Mouse (Mus musculus): ENCODE data around the gene Nbr1. TPM values are rescaled to one million over a fixed set of nuclear protein-coding genes. Genes with fewer than 3 reads are reported as not detected.
"Not testable (repeated sequence)": the region's sequence is repeated elsewhere in the genome, so short reads cannot be mapped to it uniquely, and the experiment has no call there.

The Nbr1 gene
- polyA plus RNA-seq, 1 experiment from 2014 or later = 50.9 TPM

DNA sequence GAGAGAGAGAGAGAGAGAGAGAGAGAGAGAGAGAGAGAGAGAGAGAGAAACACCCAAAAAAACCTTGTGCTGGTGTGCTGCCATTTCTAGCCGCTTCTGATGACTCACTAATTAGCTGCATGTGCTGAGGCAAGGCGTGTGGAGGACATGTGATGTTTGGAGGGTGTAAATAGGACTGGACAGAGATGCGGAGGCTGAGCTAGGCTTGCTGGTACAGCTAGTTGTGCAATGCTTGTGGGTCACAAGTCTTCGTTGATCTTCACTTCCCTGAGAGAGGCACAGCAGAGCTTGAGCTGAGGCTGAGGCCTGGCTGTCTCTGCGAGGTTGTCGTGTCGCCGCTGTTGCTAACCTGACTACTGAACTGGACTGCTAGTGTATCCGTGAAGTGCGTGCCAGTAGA lies 35.7 kb downstream of the Nbr1 start:
- H3K4me1 ChIP-seq (replicated peaks; ENCODE audit: control insufficient read depth, insufficient read depth, low read length) = no peaks in the 10 kb centered on the region
- H3K27ac ChIP-seq (ENCODE audit: low read depth) = no peak overlapping the region
- DNase-seq (ENCODE audit: low spot score) (no peak), ATAC-seq (replicated peaks; ENCODE audit: low FRiP score, low TSS enrichment, low read depth) (no peak)
- no peak overlapping the region for H3K9ac ChIP-seq (ENCODE audit: low read length)
- H3K4me3 ChIP-seq (ENCODE audit: low read depth, low read length) = no peak overlapping the region
- no peaks in the 10 kb centered on the region for H3K9me3 ChIP-seq (ENCODE audit: control insufficient read depth, low read length)
- H3K4me2 ChIP-seq (ENCODE audit: low read length) = no peak overlapping the region
- no peaks in the 10 kb centered on the region for H3K27me3 ChIP-seq (replicated peaks; ENCODE audit: control insufficient read depth, insufficient read depth, low read length)
- no peaks in the 10 kb centered on the region for H3K36me3 ChIP-seq (ENCODE audit: control insufficient read depth, insufficient read depth, low read length)
- WGBS = 91% methylated on average over 10 of the region's 10 CpGs

DNA sequence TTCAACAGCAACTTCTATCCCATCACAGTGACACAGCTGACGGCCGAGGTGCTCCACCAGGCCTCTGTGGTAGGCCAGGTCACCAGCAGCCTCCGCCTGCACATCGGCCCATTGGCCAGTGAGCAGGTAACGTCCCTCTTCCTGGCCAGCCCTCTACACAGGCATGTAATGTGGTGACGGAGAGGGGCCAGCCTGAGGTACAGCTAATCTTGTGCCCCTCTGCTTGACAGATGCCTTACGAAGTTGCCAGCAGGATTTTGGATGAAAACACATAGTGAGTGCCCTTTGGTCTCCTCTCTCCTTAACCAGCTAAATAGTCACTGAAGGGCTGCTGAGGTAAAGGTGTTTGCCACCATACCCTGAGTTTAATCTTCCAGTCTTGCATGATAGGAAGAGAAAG lies 36.9 kb downstream of the Nbr1 start:
- DNase-seq (ENCODE audit: low spot score) (no peak), ATAC-seq (replicated peaks; ENCODE audit: low FRiP score, low TSS enrichment, low read depth) (no peak; the same call in 1 of the 2 replicates)
- Histone ChIP-seq H3K4me2 (ENCODE audit: low read length) (no peak overlapping the region), H3K9me3 (ENCODE audit: control insufficient read depth, low read length) (no peaks in the 10 kb centered on the region), H3K27me3 (replicated peaks; ENCODE audit: control insufficient read depth, insufficient read depth, low read length) (no peaks in the 10 kb centered on the region), H3K4me3 (ENCODE audit: low read depth, low read length) (no peak overlapping the region), H3K9ac (ENCODE audit: low read length) (no peak overlapping the region), H3K27ac (ENCODE audit: low read depth) (no peak overlapping the region), H3K36me3 (ENCODE audit: control insufficient read depth, insufficient read depth, low read length) (no peaks in the 10 kb centered on the region), H3K4me1 (replicated peaks; ENCODE audit: control insufficient read depth, insufficient read depth, low read length) (no peaks in the 10 kb centered on the region)
- 91% methylated on average over 7 of the region's 7 CpGs for WGBS

DNA sequence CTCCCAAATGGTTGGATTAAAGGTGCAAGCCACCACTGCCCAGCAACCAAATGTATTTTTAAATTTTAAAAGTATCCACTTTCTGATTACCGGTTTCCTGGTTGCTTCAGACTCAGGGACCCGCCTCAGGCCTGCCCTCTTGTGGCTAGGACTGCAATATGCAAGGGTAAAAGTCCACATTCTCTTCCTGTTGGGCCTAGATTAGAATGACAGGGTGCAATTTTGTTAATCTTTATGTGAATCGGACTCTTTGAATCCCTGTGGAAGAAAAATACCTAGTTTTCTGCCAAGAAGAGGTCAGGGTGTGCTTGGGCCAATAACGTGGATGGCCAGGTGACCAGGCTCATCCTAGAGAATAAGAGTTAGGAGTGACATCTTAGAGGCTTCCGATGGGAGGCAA lies 37.5 kb downstream of the Nbr1 start:
- no peak overlapping the region for H3K27ac ChIP-seq (ENCODE audit: low read depth)
- ATAC-seq (replicated peaks; ENCODE audit: low FRiP score, low TSS enrichment, low read depth) (no peak), DNase-seq (ENCODE audit: low spot score) (peak; percentile 80)
- H3K4me3 ChIP-seq (ENCODE audit: low read depth, low read length) = no peak overlapping the region
- H3K9me3 ChIP-seq (ENCODE audit: control insufficient read depth, low read length) = no peaks in the 10 kb centered on the region
- no peak overlapping the region for H3K4me2 ChIP-seq (ENCODE audit: low read length)
- H3K27me3 ChIP-seq (replicated peaks; ENCODE audit: control insufficient read depth, insufficient read depth, low read length) = no peaks in the 10 kb centered on the region
- 24% methylated on average over 5 of the region's 5 CpGs for WGBS
- no peaks in the 10 kb centered on the region for H3K4me1 ChIP-seq (replicated peaks; ENCODE audit: control insufficient read depth, insufficient read depth, low read length)
- no peak overlapping the region for H3K9ac ChIP-seq (ENCODE audit: low read length)
- H3K36me3 ChIP-seq (ENCODE audit: control insufficient read depth, insufficient read depth, low read length) = no peaks in the 10 kb centered on the region

DNA sequence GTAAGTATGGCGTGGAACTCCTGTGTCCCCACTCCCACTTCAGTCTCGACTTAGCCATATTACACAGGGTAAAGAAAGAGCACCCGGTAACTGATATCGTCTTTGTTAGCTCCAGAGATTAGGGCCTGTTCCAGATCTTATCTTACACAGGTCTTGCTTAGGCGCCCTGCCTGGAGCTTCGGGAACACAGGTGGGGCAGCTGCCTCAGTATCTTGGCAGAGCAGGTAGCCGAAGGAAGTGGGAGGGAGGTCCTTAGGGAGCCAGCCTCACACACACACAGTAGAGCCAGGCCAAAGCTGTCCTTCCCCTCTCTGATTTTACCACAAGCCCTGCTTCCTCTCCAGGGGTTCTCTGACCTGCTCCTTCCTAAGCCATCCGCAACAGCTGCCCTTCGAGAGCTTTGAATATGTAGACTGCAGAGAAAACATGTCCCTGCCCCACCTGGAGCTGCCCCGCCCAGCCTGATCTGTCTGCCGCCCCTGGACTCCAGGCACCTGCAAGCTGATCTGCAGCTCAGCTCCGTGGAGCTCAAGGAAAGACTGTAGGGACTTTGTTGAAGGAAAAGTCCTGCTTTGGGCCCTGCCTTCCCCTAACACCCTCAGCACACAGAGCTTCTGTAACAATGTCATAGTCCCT lies 38.2 kb downstream of the Nbr1 start:
- ATAC-seq (replicated peaks; ENCODE audit: low FRiP score, low TSS enrichment, low read depth) = no peak

DNA sequence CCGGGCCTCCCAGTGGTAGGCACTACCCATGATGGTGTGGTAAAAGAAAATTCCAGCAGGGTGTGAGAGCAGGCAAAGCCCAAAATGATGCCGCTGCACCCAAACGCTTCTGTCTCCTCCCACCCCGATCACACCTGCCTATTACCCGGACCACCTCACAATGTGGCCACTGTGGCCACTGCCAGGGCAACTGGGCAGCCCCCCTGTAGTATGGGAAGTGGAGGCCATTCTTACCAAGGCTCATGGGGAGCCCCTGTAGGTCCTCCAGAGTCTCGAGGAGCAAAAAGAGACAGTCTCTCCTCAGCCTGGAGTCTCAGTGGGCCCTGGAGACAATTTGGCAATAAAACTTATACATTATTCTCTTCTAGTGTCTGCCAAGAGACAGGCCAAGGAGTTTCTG lies 47.2 kb downstream of the Nbr1 start, which contains the start of gene Gm11634:
Gene Gm11634 (minus strand): TSS at position 101 of the 400 bp plus-strand sequence.
- 74% methylated on average over 6 of the region's 6 CpGs for WGBS
- no peaks in the 10 kb centered on the region for H3K4me1 ChIP-seq (replicated peaks; ENCODE audit: control insufficient read depth, insufficient read depth, low read length)

More for the DNA sequence above, 38.2 kb downstream of the Nbr1 start:
- H3K4me2 ChIP-seq (ENCODE audit: low read length) = no peak overlapping the region
- H3K4me3 ChIP-seq (ENCODE audit: low read depth, low read length) = no peak overlapping the region
- 65% methylated on average over 12 of the region's 12 CpGs for WGBS
- H3K27ac ChIP-seq (ENCODE audit: low read depth) = no peak overlapping the region
- DNase-seq (ENCODE audit: low spot score) = no peak
- H3K36me3 ChIP-seq (ENCODE audit: control insufficient read depth, insufficient read depth, low read length) = no peaks in the 10 kb centered on the region
- H3K9ac ChIP-seq (ENCODE audit: low read length) = no peak overlapping the region
- H3K4me1 ChIP-seq (replicated peaks; ENCODE audit: control insufficient read depth, insufficient read depth, low read length) = no peaks in the 10 kb centered on the region
- no peaks in the 10 kb centered on the region for H3K27me3 ChIP-seq (replicated peaks; ENCODE audit: control insufficient read depth, insufficient read depth, low read length)
- H3K9me3 ChIP-seq (ENCODE audit: control insufficient read depth, low read length) = no peaks in the 10 kb centered on the region

DNA sequence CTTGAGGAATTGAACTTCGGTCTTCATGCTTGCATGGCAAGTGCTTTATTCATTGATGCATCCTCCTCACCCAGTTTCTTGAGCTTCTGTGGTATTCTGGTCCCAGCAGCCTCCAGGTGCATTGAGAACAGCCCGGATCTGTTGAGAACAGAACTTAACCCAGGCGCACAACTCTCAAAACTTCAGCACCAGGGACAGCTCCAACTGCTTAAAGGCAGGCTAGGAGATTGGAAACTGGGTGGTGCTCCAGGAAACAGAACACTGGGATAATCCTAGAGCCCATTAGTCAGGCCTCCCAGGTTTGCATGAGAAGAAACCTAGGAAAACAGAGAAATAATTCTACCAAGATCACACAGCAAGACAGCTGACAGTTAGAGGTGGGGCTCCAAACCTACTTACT lies 50.5 kb downstream of the Nbr1 start:
- peak; percentile 91 for DNase-seq (ENCODE audit: low spot score)
- Histone ChIP-seq H3K9me3 (ENCODE audit: control insufficient read depth, low read length) (no peaks in the 10 kb centered on the region), H3K4me3 (ENCODE audit: low read depth, low read length) (no peak overlapping the region), H3K9ac (ENCODE audit: low read length) (no peak overlapping the region), H3K4me2 (ENCODE audit: low read length) (no peak overlapping the region), H3K36me3 (ENCODE audit: control insufficient read depth, insufficient read depth, low read length) (no peaks in the 10 kb centered on the region), H3K4me1 (replicated peaks; ENCODE audit: control insufficient read depth, insufficient read depth, low read length) (no peaks in the 10 kb centered on the region), H3K27ac (ENCODE audit: low read depth) (no peak overlapping the region), H3K27me3 (replicated peaks; ENCODE audit: control insufficient read depth, insufficient read depth, low read length) (no peaks in the 10 kb centered on the region)
- 4% methylated on average over 3 of the region's 3 CpGs for WGBS
- ATAC-seq (replicated peaks; ENCODE audit: low FRiP score, low TSS enrichment, low read depth) = no peak

More for the DNA sequence above, 47.2 kb downstream of the Nbr1 start, which contains the start of gene Gm11634:
- no peak for ATAC-seq (replicated peaks; ENCODE audit: low FRiP score, low TSS enrichment, low read depth)
- Histone ChIP-seq H3K9me3 (ENCODE audit: control insufficient read depth, low read length) (no peaks in the 10 kb centered on the region), H3K27ac (ENCODE audit: low read depth) (no peak within 1 kb of the TSS), H3K9ac (ENCODE audit: low read length) (no peak within 1 kb of the TSS), H3K27me3 (replicated peaks; ENCODE audit: control insufficient read depth, insufficient read depth, low read length) (no peaks in the 10 kb centered on the region), H3K4me2 (ENCODE audit: low read length) (no peak within 1 kb of the TSS), H3K4me3 (ENCODE audit: low read depth, low read length) (no peak within 1 kb of the TSS), H3K36me3 (ENCODE audit: control insufficient read depth, insufficient read depth, low read length) (no peaks in the 10 kb centered on the region)
- DNase-seq (ENCODE audit: low spot score) = no peak

DNA sequence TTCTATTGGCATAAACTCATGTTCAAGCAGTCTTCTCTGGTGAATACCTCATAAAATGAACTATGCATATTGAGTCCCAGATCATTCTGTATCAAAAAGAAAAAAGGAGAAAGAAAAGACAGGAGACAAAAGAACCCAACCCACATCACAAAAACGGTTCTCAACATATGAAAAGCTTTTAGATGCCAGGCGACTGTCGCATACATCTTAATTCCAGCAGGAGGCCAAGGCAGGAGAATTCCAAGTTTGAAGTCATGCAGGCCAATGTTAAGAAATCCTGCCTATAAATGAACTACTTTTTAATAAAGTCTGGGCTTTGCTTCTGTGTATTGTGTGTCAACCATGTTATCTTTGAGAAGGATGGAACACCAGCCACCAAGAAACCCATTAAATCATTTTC lies 52.2 kb downstream of the Nbr1 start:
- ATAC-seq (replicated peaks; ENCODE audit: low FRiP score, low TSS enrichment, low read depth) = no peak
- no peaks in the 10 kb centered on the region for H3K9me3 ChIP-seq (ENCODE audit: control insufficient read depth, low read length)
- H3K27ac ChIP-seq (ENCODE audit: low read depth) = no peak overlapping the region
- no peaks in the 10 kb centered on the region for H3K27me3 ChIP-seq (replicated peaks; ENCODE audit: control insufficient read depth, insufficient read depth, low read length)
- 7% methylated on average over 3 of the region's 3 CpGs for WGBS
- H3K9ac ChIP-seq (ENCODE audit: low read length) = no peak overlapping the region
- no peak overlapping the region for H3K4me3 ChIP-seq (ENCODE audit: low read depth, low read length)
- H3K36me3 ChIP-seq (ENCODE audit: control insufficient read depth, insufficient read depth, low read length) = no peaks in the 10 kb centered on the region
- no peak for DNase-seq (ENCODE audit: low spot score)
- peak overlapping the region; percentile 40 for H3K4me2 ChIP-seq (ENCODE audit: low read length)
- H3K4me1 ChIP-seq (replicated peaks; ENCODE audit: control insufficient read depth, insufficient read depth, low read length) = no peaks in the 10 kb centered on the region

DNA sequence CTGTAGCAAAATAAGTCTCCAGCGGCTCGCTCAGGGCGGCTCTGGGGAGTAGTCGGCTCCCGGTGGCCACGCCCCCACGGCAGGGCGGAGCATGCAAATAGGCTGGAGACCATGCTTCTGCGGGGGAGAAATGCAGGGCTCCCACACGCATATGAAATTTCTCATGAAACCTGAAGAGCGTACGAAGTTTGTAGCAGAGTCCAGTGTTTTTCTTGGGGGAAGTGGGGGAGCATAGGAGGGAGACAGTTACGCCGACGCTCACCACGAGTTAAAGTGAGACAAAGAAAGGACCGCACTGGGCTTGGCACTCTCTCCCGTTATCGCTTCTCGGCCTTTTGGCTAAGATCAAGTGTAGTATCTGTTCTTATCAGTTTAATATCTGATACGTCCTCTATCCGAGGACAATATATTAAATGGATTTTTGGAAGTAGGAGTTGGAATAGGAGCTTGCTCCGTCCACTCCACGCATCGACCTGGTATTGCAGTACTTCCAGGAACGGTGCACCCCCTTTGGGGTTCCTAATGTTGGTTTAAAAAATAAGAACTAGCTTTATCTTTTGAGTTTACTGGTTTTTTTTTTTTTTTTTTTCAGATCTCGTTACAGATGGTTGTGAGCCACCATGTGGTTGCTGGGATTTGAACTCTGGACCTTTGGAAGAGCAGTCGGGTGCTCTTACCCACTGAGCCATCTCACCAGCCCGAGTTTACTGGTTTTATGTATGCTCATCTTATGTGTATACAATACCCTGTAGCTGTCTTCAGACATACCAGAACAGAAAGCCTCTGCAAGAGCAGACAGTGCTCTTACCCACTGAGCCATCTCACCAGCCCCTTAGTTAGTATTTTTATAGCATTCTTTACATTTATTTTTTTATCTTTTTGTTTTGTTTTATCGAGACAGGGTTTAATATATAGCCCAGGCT lies 52.8 kb downstream of the Nbr1 start:
- peak overlapping the region; percentile 40 for H3K4me2 ChIP-seq (ENCODE audit: low read length)
- H3K27ac ChIP-seq (ENCODE audit: low read depth) = peak overlapping the region; percentile 77
- DNase-seq (ENCODE audit: low spot score) = peak; percentile 88
- not testable (repeated sequence) for H3K9ac ChIP-seq (ENCODE audit: low read length); H3K27me3 ChIP-seq (replicated peaks; ENCODE audit: control insufficient read depth, insufficient read depth, low read length); H3K4me1 ChIP-seq (replicated peaks; ENCODE audit: control insufficient read depth, insufficient read depth, low read length); H3K36me3 ChIP-seq (ENCODE audit: control insufficient read depth, insufficient read depth, low read length); H3K9me3 ChIP-seq (ENCODE audit: control insufficient read depth, low read length)
- peak; percentile 74 for ATAC-seq (replicated peaks; ENCODE audit: low FRiP score, low TSS enrichment, low read depth)
- 2% methylated on average over 30 of the region's 30 CpGs for WGBS
- peak overlapping the region; percentile 20; the same call in 1 of the 2 replicates for H3K4me3 ChIP-seq (ENCODE audit: low read depth, low read length)

All from intestine, embryonic 14.5 days (tissue).